ENCODE assay signal across 10 mouse cellular contexts in the genomic region with DNA sequence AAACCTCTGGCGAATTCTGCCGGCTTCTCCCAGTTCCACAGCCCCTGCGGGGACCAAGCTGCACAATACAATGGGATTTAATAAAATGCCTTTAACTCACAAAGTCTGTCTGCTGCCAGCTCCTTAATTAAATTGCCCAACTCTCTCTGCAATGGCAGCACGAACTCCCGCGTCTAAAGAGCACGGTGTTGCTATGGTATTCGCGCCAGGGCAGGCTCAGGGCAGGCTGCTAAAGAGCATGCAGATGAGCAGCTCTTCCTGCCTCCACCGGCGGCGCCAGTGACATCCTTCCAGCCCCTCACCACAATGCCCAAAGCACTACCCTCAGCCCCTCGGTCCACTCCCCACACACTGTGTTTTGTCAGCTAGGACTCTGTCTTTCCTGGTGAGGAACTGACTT. TPM values are rescaled to one million over a fixed set of nuclear protein-coding genes. Genes with fewer than 3 reads are reported as not detected.
DNase-seq lines count a peak whose midpoint lies in the region; ATAC-seq and TF ChIP-seq lines count a peak whose summit lies in the region.
"Had no signal": no experiment of that assay in that cellular context is flagged by ENCODE, and none has a peak within 500 bp of the region (broad histone marks: within the 10 kb centered on the region; RNA-seq: fewer than 3 reads in every experiment).

No protein-coding gene starts in this region.

- H3K27ac ChIP-seq in intestine, embryonic 14.5 days (ENCODE audit: low read depth): no peak overlapping the region
- H3K27ac ChIP-seq in intestine, postnatal 0 days (ENCODE audit: low read depth, low read length): no peak overlapping the region
- peak overlapping the region; percentile 25; the same call in 1 of the 2 replicates for H3K27ac ChIP-seq in forebrain, embryonic 11.5 days (ENCODE audit: low read depth, low read length)
- H3K27ac ChIP-seq in midbrain, embryonic 11.5 days (ENCODE audit: low read depth, low read length): 0 out of 2 replicates have a peak overlapping the region, but pooled peaks have one; percentile 16

- no peak overlapping the region for H3K4me3 ChIP-seq in intestine, embryonic 14.5 days (ENCODE audit: low read depth, low read length)
- H3K4me3 ChIP-seq in intestine, postnatal 0 days (ENCODE audit: low read depth, low read length): no peak overlapping the region
- no peak overlapping the region for H3K4me3 ChIP-seq in forebrain, embryonic 11.5 days (ENCODE audit: low read depth, low read length)
- no peak overlapping the region for H3K4me3 ChIP-seq in midbrain, embryonic 11.5 days (ENCODE audit: low read depth, low read length)

- H3K4me2 ChIP-seq in intestine, embryonic 14.5 days (ENCODE audit: low read length): no peak overlapping the region
- H3K4me2 ChIP-seq in intestine, postnatal 0 days (replicated peaks; ENCODE audit: low read depth): no peak overlapping the region
- H3K4me2 ChIP-seq in forebrain, embryonic 11.5 days (ENCODE audit: low read depth, low read length, severe bottlenecking): peak overlapping the region; percentile 38
- peak overlapping the region; percentile 17 for H3K4me2 ChIP-seq in midbrain, embryonic 11.5 days

- H3K4me1 ChIP-seq in intestine, embryonic 14.5 days (replicated peaks; ENCODE audit: control insufficient read depth, insufficient read depth, low read length): no peaks in the 10 kb centered on the region
- H3K4me1 ChIP-seq in intestine, postnatal 0 days (replicated peaks; ENCODE audit: control insufficient read depth, insufficient read depth, low read length): no peaks in the 10 kb centered on the region
- H3K4me1 ChIP-seq in forebrain, embryonic 11.5 days (replicated peaks; ENCODE audit: control insufficient read depth, insufficient read depth, low read length): peaks cover 25% of the 10 kb centered on the region
- H3K4me1 ChIP-seq in midbrain, embryonic 11.5 days (ENCODE audit: control insufficient read depth, insufficient read depth, low read length): peaks cover 28% of the 10 kb centered on the region

- no peaks in the 10 kb centered on the region for H3K27me3 ChIP-seq in intestine, embryonic 14.5 days (replicated peaks; ENCODE audit: control insufficient read depth, insufficient read depth, low read length)
- no peaks in the 10 kb centered on the region for H3K27me3 ChIP-seq in intestine, postnatal 0 days (replicated peaks; ENCODE audit: control insufficient read depth, insufficient read depth, low read length)
- H3K27me3 ChIP-seq in forebrain, embryonic 11.5 days (ENCODE audit: control insufficient read depth, insufficient read depth, low read length): no peaks in the 10 kb centered on the region
- no peaks in the 10 kb centered on the region for H3K27me3 ChIP-seq in midbrain, embryonic 11.5 days (ENCODE audit: control insufficient read depth, insufficient read depth, low read length)

- 10% methylated on average over 13 of the region's 13 CpGs for WGBS in intestine, embryonic 14.5 days
- 13% methylated on average over 13 of the region's 13 CpGs for WGBS in intestine, postnatal 0 days
- WGBS in forebrain, embryonic 11.5 days: 1% methylated on average over 13 of the region's 13 CpGs
- 2% methylated on average over 13 of the region's 13 CpGs for WGBS in midbrain, embryonic 11.5 days

- H3K36me3 ChIP-seq in intestine, embryonic 14.5 days (ENCODE audit: control insufficient read depth, insufficient read depth, low read length): no peaks in the 10 kb centered on the region
- no peaks in the 10 kb centered on the region for H3K36me3 ChIP-seq in intestine, postnatal 0 days (ENCODE audit: control insufficient read depth, insufficient read depth)
- no peaks in the 10 kb centered on the region for H3K36me3 ChIP-seq in forebrain, embryonic 11.5 days (ENCODE audit: control insufficient read depth, insufficient read depth, low read length)
- H3K36me3 ChIP-seq in midbrain, embryonic 11.5 days (ENCODE audit: control insufficient read depth, insufficient read depth, low read length): no peaks in the 10 kb centered on the region

- ATAC-seq in intestine, embryonic 14.5 days (replicated peaks; ENCODE audit: low FRiP score, low TSS enrichment, low read depth): no peak
- ATAC-seq in intestine, postnatal 0 days: no peak
- peak; percentile 66 for ATAC-seq in forebrain, embryonic 11.5 days (replicated peaks; ENCODE audit: low FRiP score)
- peak; percentile 74 for ATAC-seq in midbrain, embryonic 11.5 days (ENCODE audit: low FRiP score)

- H3K9me3 ChIP-seq in intestine, embryonic 14.5 days (ENCODE audit: control insufficient read depth, low read length): no peaks in the 10 kb centered on the region
- no peaks in the 10 kb centered on the region for H3K9me3 ChIP-seq in intestine, postnatal 0 days (ENCODE audit: control insufficient read depth)
- no peaks in the 10 kb centered on the region for H3K9me3 ChIP-seq in forebrain, embryonic 11.5 days (ENCODE audit: control insufficient read depth, low read length)
- H3K9me3 ChIP-seq in midbrain, embryonic 11.5 days (ENCODE audit: control insufficient read depth, low read length): no peaks in the 10 kb centered on the region

- peak; percentile 56 for DNase-seq in intestine, embryonic 14.5 days (ENCODE audit: low spot score)
- DNase-seq in MN1 (ENCODE audit: low spot score): peak; percentile 58
- peak; percentile 77 for DNase-seq in forebrain, embryonic 11.5 days (ENCODE audit: low spot score)
- DNase-seq in midbrain, embryonic 11.5 days (ENCODE audit: low spot score, missing footprints): peak; percentile 91
- DNase-seq in B cell, adult 2 months: no peak
- DNase-seq in spleen, postnatal 10 days (ENCODE audit: low spot score in 2 of 2): no peak
- no peak for DNase-seq in spleen, postnatal 14 days (ENCODE audit: low spot score in 2 of 2)
- DNase-seq: cerebellum, adult 8-10 months had no signal

- no peak for TF ChIP-seq CTCF in intestine, postnatal 0 days (IDR thresholded peaks at IDR 0.05; ENCODE audit: low read depth)

- H3K9ac ChIP-seq in intestine, embryonic 14.5 days (ENCODE audit: low read length): 0 out of 2 replicates have a peak overlapping the region, but pooled peaks have one; percentile 4
- H3K9ac ChIP-seq in intestine, postnatal 0 days (ENCODE audit: low read depth, low read length): no peak overlapping the region
- peak overlapping the region; percentile 9; the same call in 1 of the 2 replicates for H3K9ac ChIP-seq in forebrain, embryonic 11.5 days (ENCODE audit: low read length)
- H3K9ac ChIP-seq in midbrain, embryonic 11.5 days (ENCODE audit: low read length): no peak overlapping the region

RNA-seq across cellular contexts. Expression of a gene that starts 41.0 kb away (rescaled TPM):
- polyA plus RNA-seq in intestine, embryonic 14.5 days (2014; fragmentation: Nextera tagmentation; extraction: Ambion mirVana): 4.4 and 4.9 TPM in 2 replicates
- 2.3 and 2.4 TPM in 2 replicates for polyA plus RNA-seq in intestine, postnatal 0 days (2015; fragmentation: Nextera tagmentation; extraction: Ambion mirVana)
- polyA plus RNA-seq in forebrain, embryonic 11.5 days (2014; fragmentation: Nextera tagmentation; extraction: Ambion mirVana): 10.2 and 11.1 TPM in 2 replicates
- polyA plus RNA-seq in midbrain, embryonic 11.5 days (2014; fragmentation: Nextera tagmentation; extraction: Ambion mirVana): 8.0 and 9.4 TPM in 2 replicates
- polyA plus RNA-seq: liver, adult 2 months had no signal

Comparison
In these comparisons a context has a peak if more than half of its experiments do, and no peak if none do; other contexts are left out.
1. H3K9ac ChIP-seq: peak in intestine, embryonic 14.5 days (single experiment) and forebrain, embryonic 11.5 days (single experiment); none in intestine, postnatal 0 days (single experiment) and midbrain, embryonic 11.5 days (single experiment).
2. ATAC-seq: peak in forebrain, embryonic 11.5 days (single experiment) and midbrain, embryonic 11.5 days (single experiment); none in intestine, embryonic 14.5 days (single experiment) and intestine, postnatal 0 days (single experiment).
3. DNase-seq: peak in intestine, embryonic 14.5 days (single experiment), MN1 (single experiment), forebrain, embryonic 11.5 days (single experiment) and midbrain, embryonic 11.5 days (single experiment); none in B cell, adult 2 months (0 of 2), spleen, postnatal 10 days (0 of 2) and spleen, postnatal 14 days (0 of 2).
4. H3K27ac ChIP-seq: peak in forebrain, embryonic 11.5 days (single experiment) and midbrain, embryonic 11.5 days (single experiment); none in intestine, embryonic 14.5 days (single experiment) and intestine, postnatal 0 days (single experiment).
5. H3K4me2 ChIP-seq: peak in forebrain, embryonic 11.5 days (single experiment) and midbrain, embryonic 11.5 days (single experiment); none in intestine, embryonic 14.5 days (single experiment) and intestine, postnatal 0 days (single experiment).